Mouse (Mus musculus): Measurements from ENCODE around the gene C3.

DNA sequence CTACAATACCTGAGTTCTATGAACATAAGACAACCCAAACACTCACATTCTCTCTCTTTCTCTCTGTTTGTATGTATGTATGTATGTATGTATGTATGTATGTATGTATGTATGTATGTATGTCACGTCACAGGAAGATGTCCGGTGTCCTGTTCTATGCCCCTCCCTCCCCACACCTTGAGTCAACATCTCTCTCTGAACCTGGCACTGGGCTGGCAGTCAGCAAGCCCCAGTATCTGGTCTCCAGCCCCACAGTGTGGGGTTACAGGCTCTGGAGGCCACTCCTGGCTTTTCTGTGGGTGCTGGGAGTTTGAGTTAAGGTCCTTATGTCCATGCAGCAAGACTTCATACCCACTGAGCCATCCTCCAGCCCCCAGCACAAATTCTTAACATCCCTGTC is 468 bp downstream of the C3 start:
- TF ChIP-seq POLR2A (IDR thresholded peaks at IDR 0.05; ENCODE audit: borderline replicate concordance, extremely low read depth, insufficient read depth, insufficient read length, poor library complexity, severe bottlenecking) = no peak
- TF ChIP-seq CTCF (IDR thresholded peaks at IDR 0.05; ENCODE audit: borderline replicate concordance, extremely low read depth, insufficient read depth, insufficient read length) = no peak

All from brain, embryonic 14.5 days (tissue).